Comparison of ENCODE assay signal across 8 mouse cellular contexts in the genomic region with DNA sequence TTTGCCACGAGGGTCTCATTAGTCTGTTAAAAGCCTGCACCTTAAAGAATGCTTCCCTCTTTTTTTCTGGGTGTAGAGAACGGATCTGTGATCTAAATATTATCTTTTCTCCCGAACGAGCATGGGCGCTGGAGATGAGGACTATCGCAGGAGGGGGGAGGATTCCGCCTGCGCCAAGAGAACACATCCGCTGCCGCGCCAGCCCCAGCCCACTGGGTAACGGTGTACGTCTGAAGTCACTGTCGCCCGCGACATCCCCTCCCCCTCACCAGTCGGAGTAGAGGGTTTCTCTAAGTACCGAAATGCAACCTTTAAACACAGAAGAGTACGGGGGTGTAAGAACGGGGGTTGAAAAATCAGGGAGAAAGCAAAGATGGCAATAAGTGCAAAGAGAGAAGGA. TPM values are rescaled to one million over a fixed set of nuclear protein-coding genes. Genes with fewer than 3 reads are reported as not detected.
DNase-seq lines count a peak whose midpoint lies in the region; ATAC-seq lines count a peak whose summit lies in the region.

No protein-coding gene starts in this region.

- DNase-seq in CD4-positive, CD25-positive, alpha-beta regulatory T cell, adult 2 months (ENCODE audit: low read depth, low spot score): peak; percentile 84
- DNase-seq in adipocyte (ENCODE audit: low spot score): peak; percentile 61
- DNase-seq in layer of hippocampus, postnatal 10 days (ENCODE audit: low spot score in 2 of 2): peak; percentile 40 to 66
- peak; percentile 66 for DNase-seq in right cerebral cortex, postnatal 25 days

- peak overlapping the region; percentile 70 for H3K4me2 ChIP-seq in embryonic facial prominence, embryonic 12.5 days (replicated peaks)
- peak overlapping the region; percentile 73 for H3K4me2 ChIP-seq in hindbrain, embryonic 12.5 days (replicated peaks)
- H3K4me2 ChIP-seq in lung, embryonic 15.5 days: peak overlapping the region; percentile 70

- H3K9me3 ChIP-seq in embryonic facial prominence, embryonic 12.5 days: no peaks in the 10 kb centered on the region
- H3K9me3 ChIP-seq in hindbrain, embryonic 12.5 days (replicated peaks): no peaks in the 10 kb centered on the region
- no peaks in the 10 kb centered on the region for H3K9me3 ChIP-seq in lung, embryonic 15.5 days

- H3K4me3 ChIP-seq in embryonic facial prominence, embryonic 12.5 days: peak overlapping the region; percentile 67
- H3K4me3 ChIP-seq in hindbrain, embryonic 12.5 days: peak overlapping the region; percentile 64
- H3K4me3 ChIP-seq in lung, embryonic 15.5 days: peak overlapping the region; percentile 59

- WGBS in embryonic facial prominence, embryonic 12.5 days: 23% methylated on average over 20 of the region's 20 CpGs
- WGBS in hindbrain, embryonic 12.5 days: 15% methylated on average over 20 of the region's 20 CpGs
- WGBS in lung, embryonic 15.5 days: 13% methylated on average over 20 of the region's 20 CpGs

- peaks cover 5% of the 10 kb centered on the region; the same call in 1 of the 2 replicates for H3K27me3 ChIP-seq in embryonic facial prominence, embryonic 12.5 days
- no peaks in the 10 kb centered on the region for H3K27me3 ChIP-seq in hindbrain, embryonic 12.5 days
- no peaks in the 10 kb centered on the region for H3K27me3 ChIP-seq in lung, embryonic 15.5 days

- peak overlapping the region; percentile 70 for H3K9ac ChIP-seq in embryonic facial prominence, embryonic 12.5 days
- H3K9ac ChIP-seq in hindbrain, embryonic 12.5 days: peak overlapping the region; percentile 79
- peak overlapping the region; percentile 59 for H3K9ac ChIP-seq in lung, embryonic 15.5 days

- peaks cover 18% of the 10 kb centered on the region; the same call in 1 of the 2 replicates for H3K4me1 ChIP-seq in embryonic facial prominence, embryonic 12.5 days
- peaks cover 24% of the 10 kb centered on the region for H3K4me1 ChIP-seq in hindbrain, embryonic 12.5 days
- H3K4me1 ChIP-seq in lung, embryonic 15.5 days: peaks cover 18% of the 10 kb centered on the region

- no peaks in the 10 kb centered on the region for H3K36me3 ChIP-seq in embryonic facial prominence, embryonic 12.5 days
- 0 out of 2 replicates have a peak, but pooled peaks cover 3% of the 10 kb centered on the region for H3K36me3 ChIP-seq in hindbrain, embryonic 12.5 days
- H3K36me3 ChIP-seq in lung, embryonic 15.5 days: no peaks in the 10 kb centered on the region

- ATAC-seq in embryonic facial prominence, embryonic 12.5 days (ENCODE audit: insufficient number of reproducible peaks, insufficient read depth, low FRiP score, low TSS enrichment): no peak
- ATAC-seq in hindbrain, embryonic 12.5 days (ENCODE audit: low FRiP score): no peak
- ATAC-seq in lung, embryonic 15.5 days (ENCODE audit: borderline replicate concordance, extremely low read depth, low FRiP score, low TSS enrichment): no peak
- no peak for ATAC-seq in megakaryocyte-erythroid progenitor cell, adult 5-6 weeks (replicated peaks; ENCODE audit: low FRiP score, low TSS enrichment, poor library complexity, severe bottlenecking)

- 0 out of 2 replicates have a peak overlapping the region, but pooled peaks have one; percentile 98 for H3K27ac ChIP-seq in embryonic facial prominence, embryonic 12.5 days
- H3K27ac ChIP-seq in hindbrain, embryonic 12.5 days: peak overlapping the region; percentile 99; the same call in 1 of the 2 replicates
- H3K27ac ChIP-seq in lung, embryonic 15.5 days: peak overlapping the region; percentile 99

RNA-seq across cellular contexts. Expression of gene Hcfc1, which starts 0.8 kb away (rescaled TPM):
- 71.0 and 71.3 TPM in 2 replicates for polyA plus RNA-seq in embryonic facial prominence, embryonic 12.5 days (2016; fragmentation: Nextera tagmentation; extraction: Ambion mirVana)
- 77.4 and 78.6 TPM in 2 replicates for polyA plus RNA-seq in hindbrain, embryonic 12.5 days (2016; fragmentation: Nextera tagmentation; extraction: Ambion mirVana)
- 10 to 100 TPM; 72.9 to 77.8 TPM for total RNA-seq in layer of hippocampus, postnatal 10 days (2021)
- polyA plus RNA-seq in lung, embryonic 15.5 days (2015; fragmentation: Nextera tagmentation; extraction: Ambion mirVana): 52.9 and 56.8 TPM in 2 replicates
- 159 and 169 TPM in 2 replicates for total RNA-seq in megakaryocyte-erythroid progenitor cell, adult 5-6 weeks (2014; fragmentation: Nextera tagmentation)
- total RNA-seq in megakaryocyte-erythroid progenitor cell, adult 5-6 weeks (2017): 56.1 and 78.7 TPM in 2 replicates

RNA-seq across cellular contexts. Expression of gene Renbp, which starts 34.7 kb away (rescaled TPM):
- polyA plus RNA-seq in embryonic facial prominence, embryonic 12.5 days (2016; fragmentation: Nextera tagmentation; extraction: Ambion mirVana): 19.7 and 24.7 TPM in 2 replicates
- 19.7 and 20.3 TPM in 2 replicates for polyA plus RNA-seq in hindbrain, embryonic 12.5 days (2016; fragmentation: Nextera tagmentation; extraction: Ambion mirVana)
- total RNA-seq in layer of hippocampus, postnatal 10 days (2021): 1 to 10 TPM; 3.9 to 7.1 TPM
- polyA plus RNA-seq in lung, embryonic 15.5 days (2015; fragmentation: Nextera tagmentation; extraction: Ambion mirVana): 34.1 and 35.1 TPM in 2 replicates
- 3.3 and 7.6 TPM in 2 replicates for total RNA-seq in megakaryocyte-erythroid progenitor cell, adult 5-6 weeks (2014; fragmentation: Nextera tagmentation)
- 6.9 and 11.0 TPM in 2 replicates for total RNA-seq in megakaryocyte-erythroid progenitor cell, adult 5-6 weeks (2017)

RNA-seq across cellular contexts. Expression of gene Naa10, which starts 43.6 kb away (rescaled TPM):
- polyA plus RNA-seq in embryonic facial prominence, embryonic 12.5 days (2016; fragmentation: Nextera tagmentation; extraction: Ambion mirVana): 136 and 147 TPM in 2 replicates
- polyA plus RNA-seq in hindbrain, embryonic 12.5 days (2016; fragmentation: Nextera tagmentation; extraction: Ambion mirVana): 105 and 118 TPM in 2 replicates
- total RNA-seq in layer of hippocampus, postnatal 10 days (2021): 10 to 100 TPM; 69.8 to 72.9 TPM
- 138 and 143 TPM in 2 replicates for polyA plus RNA-seq in lung, embryonic 15.5 days (2015; fragmentation: Nextera tagmentation; extraction: Ambion mirVana)
- 224 and 245 TPM in 2 replicates for total RNA-seq in megakaryocyte-erythroid progenitor cell, adult 5-6 weeks (2014; fragmentation: Nextera tagmentation)
- 150 TPM in 2 replicates for total RNA-seq in megakaryocyte-erythroid progenitor cell, adult 5-6 weeks (2017)

RNA-seq across cellular contexts. Expression of gene Arhgap4, which starts 43.6 kb away (rescaled TPM):
- 2.7 and 3.0 TPM in 2 replicates for polyA plus RNA-seq in embryonic facial prominence, embryonic 12.5 days (2016; fragmentation: Nextera tagmentation; extraction: Ambion mirVana)
- polyA plus RNA-seq in hindbrain, embryonic 12.5 days (2016; fragmentation: Nextera tagmentation; extraction: Ambion mirVana): 2.7 and 3.4 TPM in 2 replicates
- 1 to 10 TPM; 4.6 to 5.1 TPM for total RNA-seq in layer of hippocampus, postnatal 10 days (2021)
- polyA plus RNA-seq in lung, embryonic 15.5 days (2015; fragmentation: Nextera tagmentation; extraction: Ambion mirVana): 2.0 and 4.3 TPM in 2 replicates
- 27.6 and 32.5 TPM in 2 replicates for total RNA-seq in megakaryocyte-erythroid progenitor cell, adult 5-6 weeks (2014; fragmentation: Nextera tagmentation)
- total RNA-seq in megakaryocyte-erythroid progenitor cell, adult 5-6 weeks (2017): 13.7 and 20.1 TPM in 2 replicates

RNA-seq across cellular contexts. Expression of gene Irak1, which starts 58.4 kb away (rescaled TPM):
- polyA plus RNA-seq in embryonic facial prominence, embryonic 12.5 days (2016; fragmentation: Nextera tagmentation; extraction: Ambion mirVana): 61.1 and 64.6 TPM in 2 replicates
- polyA plus RNA-seq in hindbrain, embryonic 12.5 days (2016; fragmentation: Nextera tagmentation; extraction: Ambion mirVana): 53.9 and 58.2 TPM in 2 replicates
- total RNA-seq in layer of hippocampus, postnatal 10 days (2021): 10 to 100 TPM; 52.5 to 52.9 TPM
- polyA plus RNA-seq in lung, embryonic 15.5 days (2015; fragmentation: Nextera tagmentation; extraction: Ambion mirVana): 61.6 and 67.9 TPM in 2 replicates
- 74.9 and 81.2 TPM in 2 replicates for total RNA-seq in megakaryocyte-erythroid progenitor cell, adult 5-6 weeks (2014; fragmentation: Nextera tagmentation)
- total RNA-seq in megakaryocyte-erythroid progenitor cell, adult 5-6 weeks (2017): 43.2 and 48.7 TPM in 2 replicates
